Mouse (Mus musculus) spleen, adult 2 months (tissue): ENCODE results near the gene Cacnb2.

Source experiments
- CTCF ChIP-seq: fragments of 200-500 bp; IDR thresholded peaks from 2 replicates; pipeline ENCODE4 v1.5.1; 2011; ENCODE audit warnings: mild to moderate bottlenecking, inconsistent platforms; ENCODE audit not compliant: insufficient read depth, insufficient read length, insufficient replicate concordance; ENCODE audit errors: extremely low read depth
- POLR2A ChIP-seq: fragments of 200-500 bp; IDR thresholded peaks from 2 replicates; pipeline ENCODE4 v1.6.1; 2011; ENCODE audit warnings: low read depth, low read length, inconsistent platforms

DNA sequence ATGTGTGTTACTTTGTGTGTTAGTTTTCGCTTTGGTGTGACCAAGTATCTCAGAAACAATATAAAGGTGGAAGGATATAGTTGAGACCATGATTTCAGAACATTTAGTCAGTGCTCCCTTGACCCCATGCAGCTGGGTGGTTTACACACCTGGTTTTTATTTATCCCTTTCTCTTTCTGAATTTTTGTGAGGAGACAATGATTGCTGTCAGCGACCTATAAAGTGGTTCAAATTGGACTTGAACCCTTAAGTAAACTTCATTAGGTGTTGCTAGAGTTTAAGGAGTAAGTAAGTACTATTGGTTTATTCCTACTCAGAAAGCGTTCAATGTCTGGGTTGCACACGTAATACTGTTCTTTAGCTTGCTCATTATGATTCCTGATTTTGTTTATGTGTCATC is 36.4 kb downstream of the Cacnb2 start:
- TF ChIP-seq POLR2A (no peak), CTCF (no peak)
